Mouse (Mus musculus) erythroblast, embryonic 14.5 days (primary cell): ENCODE results near the gene Gsdma2.

Source experiments
- GATA1 ChIP-seq: IDR thresholded peaks from 2 replicates; pipeline ENCODE4 v1.6.1; 2012; ENCODE audit warnings: low read length, inconsistent platforms, mixed read lengths
- TAL1 ChIP-seq: IDR thresholded peaks from 3 replicates; pipeline ENCODE4 v1.6.1; 2012; ENCODE audit warnings: low read length, inconsistent platforms, mixed read lengths

GRCm38 (mm10) chr11:98697225-98697624 is 50.7 kb downstream of the Gsdma2 start:
- TF ChIP-seq TAL1 (no peak), GATA1 (no peak)
